Mouse (Mus musculus) C2C12 (cell line): ENCODE results near the gene Zbed4.

ENCODE experiments used
- CEBPB ChIP-seq: IDR thresholded peaks from one replicate; pipeline ENCODE4 v1.6.1; 2011; ENCODE audit warnings: low read depth, mild to moderate bottlenecking, control low read depth, moderate library complexity
- CTCF ChIP-seq: IDR thresholded peaks from one replicate; pipeline ENCODE4 v1.5.1; 2011; ENCODE audit not compliant: control insufficient read depth, insufficient read depth, insufficient read length
- FOSL1 ChIP-seq: IDR thresholded peaks from one replicate; pipeline ENCODE4 v1.8.0; 2011; ENCODE audit warnings: mild to moderate bottlenecking, low read length; ENCODE audit not compliant: poor library complexity, insufficient read depth, severe bottlenecking
- MAX ChIP-seq: IDR thresholded peaks from one replicate; pipeline ENCODE4 v1.6.1; 2011; ENCODE audit warnings: mild to moderate bottlenecking, control low read depth
- MYOD1 ChIP-seq: IDR thresholded peaks from one replicate; pipeline ENCODE4 v1.6.1; 2011; ENCODE audit warnings: low read depth; ENCODE audit not compliant: control insufficient read depth, insufficient read length
- MYOG ChIP-seq: IDR thresholded peaks from one replicate; pipeline ENCODE4 v1.6.1; 2011; ENCODE audit not compliant: control insufficient read depth, insufficient read length; ENCODE audit errors: extremely low read depth
- USF1 ChIP-seq: IDR thresholded peaks from one replicate; pipeline ENCODE4 v1.6.1; 2011; ENCODE audit warnings: low read depth, mild to moderate bottlenecking, control low read depth, moderate library complexity

DNA sequence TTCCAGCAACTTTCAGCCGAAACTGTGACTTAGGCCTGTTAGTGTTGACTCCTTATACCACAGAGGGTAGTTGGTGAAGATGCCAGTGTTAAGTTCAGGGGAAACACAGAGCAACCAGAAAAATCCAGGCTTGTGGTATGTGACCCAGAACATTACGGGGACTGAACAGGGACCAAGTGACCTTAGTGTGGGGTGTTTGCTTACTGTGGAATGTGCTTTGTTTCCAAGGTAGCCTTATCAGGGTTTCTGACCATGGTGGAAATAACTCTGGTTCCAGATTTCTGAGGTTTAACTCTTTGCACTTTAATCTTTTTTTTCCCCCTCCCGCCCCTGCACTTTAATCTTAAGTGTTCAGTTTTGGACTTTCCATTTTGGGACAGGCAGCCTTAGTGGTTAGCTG lies 6.6 kb downstream of the Zbed4 start:
- no peak for TF ChIP-seq MYOD1
- TF ChIP-seq CTCF, result no peak
- no peak for TF ChIP-seq MAX
- TF ChIP-seq USF1, result no peak
- no peak for TF ChIP-seq CEBPB
- TF ChIP-seq MYOG, result no peak
- no peak for TF ChIP-seq FOSL1
